Mouse (Mus musculus) E14TG2a.4 (cell line): ENCODE measurements around the gene Gm20388.

Source experiments
- CTCF ChIP-seq: conservative IDR thresholded peaks from 2 replicates; pipeline ENCODE4 v1.5.1; 2014; ENCODE audit warnings: low read length
- POU5F1 ChIP-seq: IDR thresholded peaks from 2 replicates; pipeline ENCODE4 v1.6.1; 2014; ENCODE audit warnings: low read length, borderline replicate concordance

DNA sequence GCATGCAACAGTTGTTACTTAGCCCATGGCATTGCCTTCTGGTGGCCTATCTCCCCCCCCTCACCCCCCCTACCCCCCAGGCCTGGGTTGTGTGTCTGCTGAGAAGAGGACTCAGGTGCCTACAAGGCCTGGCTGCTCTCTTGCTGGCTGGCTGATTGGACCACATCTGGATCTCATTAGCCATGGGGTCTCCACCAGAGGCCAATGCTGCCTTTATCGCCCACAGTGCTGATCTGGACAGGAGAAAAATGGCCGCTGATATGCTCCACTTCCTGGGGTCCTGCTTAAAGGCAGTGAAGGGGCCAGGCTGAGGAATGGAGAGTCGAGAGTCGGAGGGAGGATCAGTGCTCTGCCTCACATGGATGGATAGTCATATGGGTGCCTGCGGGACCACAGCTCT lies 935.4 kb downstream of the Gm20388 start:
- TF ChIP-seq CTCF (no peak), POU5F1 (no peak)
